Mouse (Mus musculus) bone marrow, adult 2 months (tissue): Measurements from ENCODE around the gene Ube2z.

ENCODE experiments used
- CTCF ChIP-seq: fragments of 200-500 bp; IDR thresholded peaks from 2 replicates; pipeline ENCODE4 v1.5.1; 2011; ENCODE audit warnings: low read length, control low read depth; ENCODE audit not compliant: control insufficient read depth, insufficient read depth
- POLR2A ChIP-seq: fragments of 200-500 bp; IDR thresholded peaks from 2 replicates; pipeline ENCODE4 v1.6.1; 2011; ENCODE audit warnings: low read depth, mild to moderate bottlenecking, control low read depth, low read length, borderline replicate concordance; ENCODE audit not compliant: control insufficient read depth

DNA sequence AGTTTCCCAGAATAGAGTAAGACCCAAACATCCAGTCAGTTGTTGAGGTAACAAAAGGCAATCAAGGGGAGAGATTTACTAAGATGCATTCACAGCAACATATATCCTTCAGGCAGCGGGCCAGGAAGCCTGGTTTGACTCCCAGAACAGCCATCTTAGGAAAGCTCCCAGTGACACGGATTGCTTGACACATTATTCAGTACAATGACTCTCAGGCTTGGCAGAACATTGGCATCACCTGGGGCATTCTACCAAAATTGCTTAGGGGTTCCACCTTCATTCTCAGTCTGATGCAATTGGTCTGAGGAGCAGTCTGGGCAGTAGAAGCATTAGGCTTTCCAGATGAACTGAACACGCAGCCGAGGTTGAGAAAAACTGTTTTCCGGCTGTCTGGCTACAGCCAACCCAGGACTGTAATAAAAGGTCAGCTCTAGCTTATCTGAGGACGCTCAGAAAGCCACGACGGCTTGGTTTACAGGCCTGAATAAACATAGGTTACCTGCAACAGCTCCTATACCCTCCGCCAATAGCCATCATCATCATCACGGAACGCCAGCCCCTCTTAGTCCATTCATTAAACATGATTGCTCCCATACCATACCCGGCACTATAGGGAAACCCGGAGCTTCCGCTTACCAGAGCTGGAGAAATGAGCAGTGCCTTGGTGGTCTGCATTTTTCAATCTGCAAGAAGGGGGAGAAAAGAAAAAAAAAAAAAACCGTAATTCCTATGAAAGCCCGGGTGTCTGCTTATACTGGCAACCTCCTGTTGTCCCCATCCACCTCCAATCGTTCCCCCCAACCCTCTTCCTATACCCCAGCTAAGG is 9.4 kb upstream of the Ube2z start:
- TF ChIP-seq POLR2A (no peak), CTCF (no peak)
